Mouse (Mus musculus) CH12.LX (cell line): ENCODE data around the gene Ankrd63. TPM values are rescaled to one million over a fixed set of nuclear protein-coding genes. Genes with fewer than 3 reads are reported as not detected.
A peak's percentile ranks its signal among the peaks of the same experiment; 100 is the strongest.

ENCODE experiments used
- DNase-seq: peaks from one replicate; pipeline ENCODE4 v3.0.0-alpha.2; 2013; ENCODE audit errors: extremely low read depth
- H3K27ac ChIP-seq: 2 replicates; pipeline ENCODE4 v1.5.1; 2012; ENCODE audit warnings: low read depth, mild to moderate bottlenecking, control low read depth, moderate library complexity; ENCODE audit not compliant: insufficient read depth
- H3K27me3 ChIP-seq: replicated peaks from 2 replicates; pipeline ENCODE3; 2012; ENCODE audit warnings: inconsistent platforms
- H3K36me3 ChIP-seq, 2 experiments: replicated peaks in 1 of 2; 2 replicates each; pipeline versions ENCODE3 to v1.6.1; 2012; ENCODE audit warnings: inconsistent platforms in 1 of 2, low read length in 1 of 2, mild to moderate bottlenecking in 1 of 2, mixed read lengths in 1 of 2, moderate library complexity in 1 of 2; ENCODE audit not compliant: control insufficient read depth in 1 of 2, insufficient read depth in 1 of 2
- H3K4me1 ChIP-seq, 2 experiments: 2 replicates each; pipeline ENCODE4 v1.6.1; 2012; ENCODE audit warnings: inconsistent platforms in 1 of 2, moderate library complexity in 1 of 2; ENCODE audit not compliant: insufficient read depth in 2 of 2, control insufficient read depth in 1 of 2
- H3K4me2 ChIP-seq: 2 replicates; pipeline ENCODE4 v1.6.1; 2012; ENCODE audit warnings: low read depth, mild to moderate bottlenecking, control low read depth; ENCODE audit not compliant: poor library complexity, insufficient read depth, severe bottlenecking
- H3K4me3 ChIP-seq, 3 experiments: fragments of 150-350 bp in 1 of 3; sonication (generic) in 1 of 3; replicated peaks in 1 of 3; 2 replicates each; pipeline versions ENCODE3 to v1.5.1; 2011 to 2012; ENCODE audit warnings: low read depth in 2 of 3, low read length in 2 of 3, mild to moderate bottlenecking in 2 of 3, moderate library complexity in 2 of 3, control low read depth in 1 of 3, improper control_type of control experiment in 1 of 3, inconsistent platforms in 1 of 3, mixed read lengths in 1 of 3; ENCODE audit not compliant: poor library complexity in 1 of 3
- H3K79me2 ChIP-seq: replicated peaks from 2 replicates; pipeline ENCODE4 v1.6.1; 2012; ENCODE audit warnings: mild to moderate bottlenecking, moderate library complexity; ENCODE audit not compliant: control insufficient read depth, poor library complexity, insufficient read depth, severe bottlenecking; ENCODE audit errors: extremely low read depth
- H3K9ac ChIP-seq: 2 replicates; pipeline ENCODE4 v1.6.1; 2012; ENCODE audit warnings: low read depth, mild to moderate bottlenecking, control low read depth, moderate library complexity; ENCODE audit not compliant: insufficient read depth
- H3K9me3 ChIP-seq: replicated peaks from 2 replicates; pipeline ENCODE3; 2012; ENCODE audit warnings: low read length, inconsistent platforms, mixed read lengths
- BHLHE40 ChIP-seq: IDR thresholded peaks from 2 replicates; pipeline ENCODE4 v1.6.1; 2011; ENCODE audit warnings: mild to moderate bottlenecking, low read depth, low read length, improper control_type of control experiment
- CHD2 ChIP-seq: IDR thresholded peaks from 2 replicates; pipeline ENCODE4 v1.6.1; 2011; ENCODE audit warnings: low read length, improper control_type of control experiment
- CTCF ChIP-seq, 2 experiments: IDR thresholded peaks in 1 of 2; conservative IDR thresholded peaks in 1 of 2; 2 replicates each; pipeline ENCODE4 v1.5.1; 2011 to 2012; ENCODE audit warnings: low read depth in 2 of 2, low read length in 2 of 2, improper control_type of control experiment in 1 of 2, inconsistent platforms in 1 of 2, mild to moderate bottlenecking in 1 of 2, moderate library complexity in 1 of 2
- JUN ChIP-seq: IDR thresholded peaks from 2 replicates; pipeline ENCODE4 v1.6.1; 2011; ENCODE audit warnings: low read depth, mild to moderate bottlenecking, low read length, improper control_type of control experiment, moderate library complexity; ENCODE audit not compliant: insufficient read depth
- MAX ChIP-seq: IDR thresholded peaks from 2 replicates; pipeline ENCODE4 v1.6.1; 2011; ENCODE audit warnings: low read length, improper control_type of control experiment
- MAZ ChIP-seq: IDR thresholded peaks from 2 replicates; pipeline ENCODE4 v1.6.1; 2012; ENCODE audit warnings: low read depth, mild to moderate bottlenecking, inconsistent platforms, low read length, improper control_type of control experiment, moderate library complexity
- NRF1 ChIP-seq: IDR thresholded peaks from 2 replicates; pipeline ENCODE4 v1.6.1; 2014; ENCODE audit warnings: low read depth, mild to moderate bottlenecking, inconsistent platforms, low read length, improper control_type of control experiment, moderate library complexity
- PAX5 ChIP-seq: IDR thresholded peaks from 2 replicates; pipeline ENCODE4 v1.6.1; 2012; ENCODE audit warnings: low read length, inconsistent platforms, mixed read lengths
- POLR2AphosphoS2 ChIP-seq: IDR thresholded peaks from 2 replicates; pipeline ENCODE4 v1.6.1; 2011; ENCODE audit warnings: low read depth, low read length, improper control_type of control experiment
- RAD21 ChIP-seq: IDR thresholded peaks from 2 replicates; pipeline ENCODE4 v1.6.1; 2011; ENCODE audit warnings: low read depth, mild to moderate bottlenecking, low read length, improper control_type of control experiment, moderate library complexity
- TCF12 ChIP-seq: IDR thresholded peaks from 2 replicates; pipeline ENCODE4 v1.6.1; 2014; ENCODE audit warnings: low read depth, mild to moderate bottlenecking, inconsistent platforms, low read length, improper control_type of control experiment
- ZMIZ1 ChIP-seq: IDR thresholded peaks from 2 replicates; pipeline ENCODE4 v1.6.1; 2012; ENCODE audit warnings: low read depth, mild to moderate bottlenecking, inconsistent platforms, low read length, improper control_type of control experiment
- dilution Hi-C: fragments of 300-500 bp; cut with MboI; formaldehyde crosslinking; loops from 2 replicates; pipeline ENCODE4 v1.14.3; 2020; ENCODE audit warnings: low sequenced_read_pairs; ENCODE audit not compliant: extremely low pct_unique_long_range_greater_than_20kb, extremely low pct_ligation_motif_present
- in situ Hi-C: fragments of 300-500 bp; cut with MboI; formaldehyde crosslinking; loops from 3 replicates; pipeline ENCODE4 v1.14.3; 2019; ENCODE audit warnings: low sequenced_read_pairs, low pct_ligation_motif_present, low pct_unique_long_range_greater_than_20kb, mixed read lengths
- polyA plus RNA-seq: library from polyadenylated mRNA; unstranded; fragments of >175 nt; gene quantifications from 2 replicates; pipeline ENCODE4 v1.2.1, GENCODE M21; 2012; ENCODE audit warnings: low read depth; ENCODE audit not compliant: insufficient read length
- total RNA-seq, 2 experiments: library from RNA; depleted of rRNA; stranded (reverse); fragments of 300-350 nt in 1 of 2; fragments of >200 nt in 1 of 2; gene quantifications; 2 replicates each; pipeline ENCODE4 v1.2.3; 2012 to 2014

Gene Ankrd63
- total and polyA plus RNA-seq, 3 experiments = 0.07 TPM; not detected in 2

- DNase-seq = no peak
- Histone ChIP-seq H3K4me3 (no peak overlapping the region), H3K27me3 (peaks cover 7% of the 10 kb centered on the region), H3K9ac (no peak overlapping the region), H3K79me2 (no peaks in the 10 kb centered on the region), H3K9me3 (no peaks in the 10 kb centered on the region), H3K4me2 (no peak overlapping the region), H3K36me3 (no peaks in the 10 kb centered on the region), H3K4me1 (peaks cover 24 to 52% of the 10 kb centered on the region in 2 experiments), H3K27ac (no peak overlapping the region)
- in situ Hi-C loops = no loop called here
- TF ChIP-seq TCF12 (no peak), MAZ (no peak), CHD2 (no peak), PAX5 (no peak), POLR2AphosphoS2 (no peak), RAD21 (no peak), JUN (no peak), BHLHE40 (no peak), MAX (no peak)
- dilution Hi-C loops = no loop called here
Measured at GRCm38 (mm10) chr2:118665616-118666015, 38.1 kb downstream of the Ankrd63 start.

GRCm38 (mm10) chr2:118664975-118665516 is 38.7 kb downstream of the Ankrd63 start:
- Histone ChIP-seq H3K9me3 (no peaks in the 10 kb centered on the region), H3K4me3 (no peak overlapping the region), H3K4me2 (no peak overlapping the region), H3K9ac (no peak overlapping the region), H3K27ac (no peak overlapping the region)
- DNase-seq = no peak
- no peak for TF ChIP-seq NRF1
- no peak for TF ChIP-seq MAX
- no peak for TF ChIP-seq CTCF (conservative IDR thresholded peaks at IDR 0.05 in 1 of 2, IDR thresholded peaks at IDR 0.05 in 1 of 2; ENCODE audit: low read depth in 2 of 2, low read length in 2 of 2)
- no peak for TF ChIP-seq CHD2
- TF ChIP-seq, all 38 proteins: peak for 0
- H3K4me1 ChIP-seq = peaks cover 24 to 56% of the 10 kb centered on the region in 2 experiments
- no peaks in the 10 kb centered on the region for H3K36me3 ChIP-seq
- in situ Hi-C loops = no loop called here
- dilution Hi-C loops = no loop called here
- peaks cover 7% of the 10 kb centered on the region for H3K27me3 ChIP-seq
- no peaks in the 10 kb centered on the region for H3K79me2 ChIP-seq

GRCm38 (mm10) chr2:118663804-118664766 is 39.7 kb downstream of the Ankrd63 start:
- TF ChIP-seq CTCF (conservative IDR thresholded peaks at IDR 0.05 in 1 of 2, IDR thresholded peaks at IDR 0.05 in 1 of 2; ENCODE audit: low read depth in 2 of 2, low read length in 2 of 2) (no peak), ZMIZ1 (no peak)
- peaks cover 7% of the 10 kb centered on the region for H3K27me3 ChIP-seq
- H3K4me3 ChIP-seq = peak overlapping the region in 1 of 3 experiments; percentile 48
- H3K79me2 ChIP-seq = no peaks in the 10 kb centered on the region
- DNase-seq = no peak
- H3K4me2 ChIP-seq = no peak overlapping the region; the same call in 1 of the 2 replicates
- H3K4me1 ChIP-seq = peaks cover 31 to 66% of the 10 kb centered on the region in 2 experiments
- H3K36me3 ChIP-seq = no peaks in the 10 kb centered on the region
- H3K9ac ChIP-seq = no peak overlapping the region
- in situ Hi-C loops (no loop called here), dilution Hi-C loops (no loop called here)
- no peaks in the 10 kb centered on the region for H3K9me3 ChIP-seq
- no peak overlapping the region for H3K27ac ChIP-seq
